Mouse (Mus musculus) bone marrow macrophage, adult 2 months (primary cell): ENCODE measurements around the gene Pde1c.

Experiments
- CTCF ChIP-seq: IDR thresholded peaks from 2 replicates; pipeline ENCODE4 v1.5.1; 2012; ENCODE audit warnings: low read depth, mild to moderate bottlenecking, low read length, moderate library complexity
- POLR2A ChIP-seq: IDR thresholded peaks from 2 replicates; pipeline ENCODE4 v1.6.1; 2012; ENCODE audit warnings: mild to moderate bottlenecking, low read depth, low read length, borderline replicate concordance

GRCm38 (mm10) chr6:56373046-56373751 lies 195.7 kb downstream of the Pde1c start:
- TF ChIP-seq CTCF (no peak), POLR2A (no peak)
